Mouse (Mus musculus) spleen, adult 2 months (tissue): ENCODE results near the gene 1700003H04Rik. TPM values are rescaled to one million over a fixed set of nuclear protein-coding genes. Genes with fewer than 3 reads are reported as not detected.

Source experiments
- DNase-seq, 2 experiments: peaks; one replicate each; pipeline versions ENCODE4 v3.0.0 to v3.0.0-alpha.2; 2012 to 2021; ENCODE audit warnings: low spot score in 2 of 2, low read depth in 1 of 2
- H3K27ac ChIP-seq: fragments of 200-500 bp; 2 replicates; pipeline ENCODE4 v1.5.1; 2012; ENCODE audit warnings: low read length, inconsistent platforms; ENCODE audit not compliant: insufficient read depth
- H3K27me3 ChIP-seq: fragments of 200-500 bp; 2 replicates; pipeline ENCODE4 v1.6.1; 2012; ENCODE audit warnings: mild to moderate bottlenecking, moderate library complexity, low read length, inconsistent platforms; ENCODE audit not compliant: control insufficient read depth, insufficient read depth
- H3K36me3 ChIP-seq: fragments of 200-500 bp; 2 replicates; pipeline ENCODE4 v1.6.1; 2012; ENCODE audit warnings: mild to moderate bottlenecking, low read length, inconsistent platforms; ENCODE audit not compliant: control insufficient read depth, insufficient read depth
- H3K4me1 ChIP-seq: fragments of 200-500 bp; 2 replicates; pipeline ENCODE4 v1.6.1; 2011; ENCODE audit warnings: inconsistent platforms; ENCODE audit not compliant: control insufficient read depth, insufficient read depth, insufficient read length
- H3K4me3 ChIP-seq: fragments of 200-500 bp; 2 replicates; pipeline ENCODE4 v1.5.1; 2011; ENCODE audit warnings: mild to moderate bottlenecking, inconsistent platforms; ENCODE audit not compliant: insufficient read depth, insufficient read length; ENCODE audit errors: extremely low read depth
- CTCF ChIP-seq: fragments of 200-500 bp; IDR thresholded peaks from 2 replicates; pipeline ENCODE4 v1.5.1; 2011; ENCODE audit warnings: mild to moderate bottlenecking, inconsistent platforms; ENCODE audit not compliant: insufficient read depth, insufficient read length, insufficient replicate concordance; ENCODE audit errors: extremely low read depth
- POLR2A ChIP-seq: fragments of 200-500 bp; IDR thresholded peaks from 2 replicates; pipeline ENCODE4 v1.6.1; 2011; ENCODE audit warnings: low read depth, low read length, inconsistent platforms
- WGBS: fragments of 180-500 bp; shearing (Covaris S2); methylation state at CpG from one replicate; pipeline ENCODE4 v1.1.7; 2018; 5-methylcytosine and 5-hydroxymethylcytosine counted together
- polyA plus RNA-seq: library from polyadenylated mRNA; depleted of rRNA; stranded (reverse); fragments of >200 nt; gene quantifications from 2 replicates; pipeline ENCODE4 v1.2.3, GENCODE M21; 2012; rRNA removed

The 1700003H04Rik gene
- polyA plus RNA-seq: not detected in 2 replicates

DNA sequence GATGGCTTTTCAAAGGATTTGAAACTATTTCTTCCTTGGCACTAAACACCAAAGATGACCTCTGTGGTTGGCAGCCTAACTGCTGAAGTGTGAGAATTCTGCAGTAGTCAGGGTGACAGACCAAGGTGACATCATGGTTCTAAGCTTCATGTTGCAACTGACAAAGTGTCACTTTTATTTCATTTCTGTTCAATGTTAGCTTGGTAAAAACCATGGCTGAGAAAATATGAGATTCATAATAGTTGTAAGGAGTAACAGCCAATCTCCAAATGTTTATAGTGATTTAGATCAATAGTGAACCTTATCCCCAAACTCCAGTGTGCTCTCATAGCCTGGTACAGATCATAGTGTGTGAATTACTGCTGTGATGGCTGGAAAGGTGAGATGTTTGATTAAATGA, at the start of gene 1700003H04Rik:
TSS of gene 1700003H04Rik (minus strand) at position 101 of the 400 bp plus-strand sequence.
- DNase-seq: no peak
- Histone ChIP-seq H3K27me3 (no peaks in the 10 kb centered on the region), H3K36me3 (no peaks in the 10 kb centered on the region), H3K27ac (no peak within 1 kb of the TSS), H3K4me3 (no peak within 1 kb of the TSS), H3K4me1 (no peaks in the 10 kb centered on the region)
- TF ChIP-seq CTCF: no peak
- no peak for TF ChIP-seq POLR2A

DNA sequence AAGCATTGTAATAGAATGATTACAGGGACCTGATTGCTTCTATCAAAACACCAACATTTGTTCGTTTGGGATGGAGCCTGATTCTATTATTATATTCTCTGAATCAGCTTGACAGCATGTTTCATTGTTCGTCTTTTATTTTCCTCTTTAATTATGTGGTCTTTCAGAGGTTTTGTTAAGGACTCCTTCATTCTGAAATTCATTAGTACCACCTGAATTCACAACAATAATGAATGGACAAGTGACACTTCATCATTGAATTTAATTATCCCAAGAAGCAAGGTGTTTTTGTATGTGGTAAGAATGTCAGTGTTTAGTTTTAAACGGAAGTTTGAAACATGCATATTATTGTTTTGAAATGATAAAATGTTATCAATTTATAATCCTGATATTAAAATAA, 42.1 kb upstream of the 1700003H04Rik start:
- 75% methylated on average over 3 of the region's 3 CpGs for WGBS

DNA sequence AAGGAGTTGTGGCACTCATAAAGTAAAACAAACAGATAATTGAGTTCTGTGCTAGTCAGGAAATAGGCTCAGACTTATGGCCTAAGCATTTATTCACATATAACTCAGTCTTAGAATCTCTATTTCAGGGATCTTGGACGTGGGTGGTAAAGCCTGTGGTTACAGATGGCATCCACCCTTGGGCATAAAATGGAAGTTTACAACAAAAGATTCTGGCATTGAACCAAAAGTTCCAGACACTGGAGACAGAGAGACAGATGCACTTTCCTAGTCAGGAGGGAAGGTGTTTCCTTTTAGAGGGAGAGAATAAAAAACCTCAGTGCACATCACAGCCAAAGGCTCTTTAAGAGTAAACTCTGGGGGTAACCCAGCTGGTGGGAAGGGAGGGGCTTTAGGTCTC, 32.4 kb upstream of the 1700003H04Rik start:
- Histone ChIP-seq H3K27me3 (no peaks in the 10 kb centered on the region), H3K4me1 (no peaks in the 10 kb centered on the region), H3K36me3 (no peaks in the 10 kb centered on the region), H3K4me3 (no peak overlapping the region), H3K27ac (no peak overlapping the region)
- no peak for TF ChIP-seq CTCF
- TF ChIP-seq POLR2A: no peak
- no peak for DNase-seq
- 56% methylated on average over 1 of the region's 1 CpGs for WGBS

More for the DNA sequence above, 42.1 kb upstream of the 1700003H04Rik start:
- TF ChIP-seq POLR2A: no peak
- TF ChIP-seq CTCF: no peak
- H3K36me3 ChIP-seq: no peaks in the 10 kb centered on the region
- no peaks in the 10 kb centered on the region for H3K4me1 ChIP-seq
- DNase-seq: no peak
- no peak overlapping the region for H3K27ac ChIP-seq
- no peak overlapping the region for H3K4me3 ChIP-seq
- H3K27me3 ChIP-seq: no peaks in the 10 kb centered on the region

DNA sequence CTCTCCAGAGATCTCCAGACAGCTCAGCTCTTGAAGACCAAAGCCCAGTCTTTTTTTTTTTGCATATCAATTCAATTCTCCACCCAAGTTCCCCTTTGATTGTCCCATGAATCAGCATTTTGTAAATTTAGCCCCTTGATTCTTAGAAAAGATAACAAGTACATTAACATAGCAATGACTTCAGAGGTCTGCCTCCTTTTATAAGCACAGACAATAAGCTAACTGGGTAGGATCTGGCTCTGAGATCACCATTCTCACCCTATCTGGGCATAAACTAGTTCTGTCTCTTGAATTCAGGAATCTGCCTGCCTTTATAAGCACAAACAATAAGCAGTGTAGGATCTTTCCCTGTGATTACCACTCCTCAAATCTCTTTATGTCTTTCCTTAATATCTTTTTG, 29.1 kb upstream of the 1700003H04Rik start:
- no peak for TF ChIP-seq POLR2A
- TF ChIP-seq CTCF: no peak
- H3K27ac ChIP-seq: no peak overlapping the region
- H3K36me3 ChIP-seq: no peaks in the 10 kb centered on the region
- DNase-seq: no peak
- H3K4me3 ChIP-seq: no peak overlapping the region
- no peaks in the 10 kb centered on the region for H3K4me1 ChIP-seq
- no peaks in the 10 kb centered on the region for H3K27me3 ChIP-seq

DNA sequence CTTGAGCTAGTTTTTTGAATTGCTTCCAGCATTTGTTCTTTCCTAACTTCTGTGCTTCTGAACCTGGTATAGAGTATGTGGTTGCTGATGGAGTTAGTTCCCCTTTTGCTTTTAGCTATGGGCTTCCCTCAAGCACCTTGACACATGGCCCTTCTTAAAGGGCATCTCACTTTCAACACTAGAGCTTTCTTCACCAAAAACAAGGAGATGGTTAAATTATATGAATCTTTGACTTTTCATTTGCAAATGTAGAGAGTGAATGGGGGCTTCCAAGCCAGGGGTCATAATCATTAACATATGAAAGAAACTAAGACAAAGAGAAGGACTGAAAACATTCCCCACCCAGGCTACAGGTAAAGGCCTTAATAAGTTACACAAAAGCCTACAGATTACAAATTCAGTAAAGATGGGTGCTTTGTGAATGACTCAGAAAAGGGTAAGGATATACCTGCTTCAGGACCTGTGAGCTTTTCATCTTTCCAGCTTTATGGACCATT, 25.2 kb upstream of the 1700003H04Rik start:
- Histone ChIP-seq H3K4me1 (no peaks in the 10 kb centered on the region), H3K36me3 (no peaks in the 10 kb centered on the region), H3K4me3 (no peak overlapping the region), H3K27me3 (no peaks in the 10 kb centered on the region), H3K27ac (no peak overlapping the region)
- DNase-seq: no peak
- TF ChIP-seq CTCF: no peak
- TF ChIP-seq POLR2A: no peak

DNA sequence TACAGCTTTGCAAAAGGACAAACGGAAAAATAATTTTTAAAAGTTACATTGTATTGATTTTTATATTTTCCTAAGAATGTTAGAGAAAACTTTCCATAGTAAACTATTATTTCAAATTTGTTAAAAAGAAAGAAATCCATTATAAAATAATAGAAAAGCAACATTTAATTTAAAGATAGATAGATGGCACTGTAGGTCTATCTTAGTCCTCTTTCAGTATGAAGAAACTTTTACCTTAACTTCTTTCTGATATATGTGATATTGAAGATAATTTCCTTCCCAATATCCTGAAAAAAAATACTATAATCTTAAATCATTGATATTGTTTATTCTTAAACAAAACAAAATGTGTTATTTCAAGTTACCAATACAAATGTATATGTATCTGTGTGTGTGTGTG, 24.6 kb upstream of the 1700003H04Rik start:
- Histone ChIP-seq H3K27me3 (no peaks in the 10 kb centered on the region), H3K4me1 (no peaks in the 10 kb centered on the region), H3K36me3 (no peaks in the 10 kb centered on the region), H3K27ac (no peak overlapping the region), H3K4me3 (no peak overlapping the region)
- DNase-seq: no peak
- 69% methylated on average over 1 of the region's 1 CpGs for WGBS
- TF ChIP-seq POLR2A (no peak), CTCF (no peak)

DNA sequence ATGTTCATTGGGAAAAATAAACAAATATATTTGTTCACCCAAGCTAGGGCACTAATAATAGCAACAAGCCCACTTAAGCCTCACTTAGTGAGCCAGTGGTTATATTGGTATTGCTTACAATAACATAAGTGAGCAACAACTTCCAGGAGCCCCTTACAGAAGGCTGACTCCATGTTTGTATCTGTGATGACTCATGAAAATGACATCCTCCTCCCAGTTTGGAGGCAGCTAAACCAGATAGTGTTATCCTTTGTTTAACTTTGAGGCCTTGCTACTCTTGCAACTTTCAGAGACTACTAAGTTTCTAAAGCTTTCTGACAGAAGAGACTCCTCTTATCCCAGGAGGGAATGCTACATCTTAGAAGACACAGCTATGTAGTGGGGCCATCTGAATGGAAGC, 16.9 kb upstream of the 1700003H04Rik start:
- H3K27ac ChIP-seq: no peak overlapping the region
- TF ChIP-seq POLR2A: no peak
- TF ChIP-seq CTCF: no peak
- DNase-seq: no peak

DNA sequence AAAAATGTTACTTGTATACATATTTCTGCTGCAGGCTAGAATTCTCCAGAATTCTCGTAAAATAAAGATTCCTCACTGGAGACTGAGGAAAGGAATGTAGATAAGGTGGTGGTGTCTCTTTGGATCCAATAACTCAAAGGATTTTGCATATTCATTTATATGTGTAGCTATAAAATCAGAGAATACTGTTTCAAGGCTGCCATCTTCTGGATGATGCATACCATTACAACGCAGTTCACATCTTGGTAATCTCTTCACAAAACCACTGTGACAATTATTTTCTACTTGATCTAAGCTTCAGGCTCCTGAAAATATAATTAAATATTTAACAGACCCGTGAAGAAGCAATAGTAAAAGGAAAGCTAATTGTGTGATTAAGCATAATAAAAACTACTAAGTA, 6.6 kb upstream of the 1700003H04Rik start:
- WGBS: 17% methylated on average over 3 of the region's 3 CpGs
- Histone ChIP-seq H3K27ac (no peak overlapping the region), H3K4me1 (no peaks in the 10 kb centered on the region), H3K36me3 (no peaks in the 10 kb centered on the region), H3K27me3 (no peaks in the 10 kb centered on the region), H3K4me3 (no peak overlapping the region)
- TF ChIP-seq POLR2A: no peak
- no peak for TF ChIP-seq CTCF
- DNase-seq: no peak

More for the DNA sequence above, 16.9 kb upstream of the 1700003H04Rik start:
- Histone ChIP-seq H3K36me3 (no peaks in the 10 kb centered on the region), H3K27me3 (no peaks in the 10 kb centered on the region), H3K4me1 (no peaks in the 10 kb centered on the region), H3K4me3 (no peak overlapping the region)
